Mouse (Mus musculus): ENCODE results near the gene Sdhaf1. TPM values are rescaled to one million over a fixed set of nuclear protein-coding genes. Genes with fewer than 3 reads are reported as not detected.

Gene Sdhaf1
- total RNA-seq, 2 experiments from 2014 or later, result 0.45 to 2.5 TPM

GRCm38 (mm10) chr7:30327140-30327539, 3.4 kb upstream of the Sdhaf1 start:
- no peak for ATAC-seq (replicated peaks; ENCODE audit: low FRiP score, poor library complexity, severe bottlenecking)

- no peak for ATAC-seq (replicated peaks; ENCODE audit: low FRiP score, poor library complexity, severe bottlenecking)
Observed at GRCm38 (mm10) chr7:30326427-30326826, 2.7 kb upstream of the Sdhaf1 start.

- no peak for ATAC-seq (replicated peaks; ENCODE audit: low FRiP score, poor library complexity, severe bottlenecking)
Observed at GRCm38 (mm10) chr7:30325364-30325763, 1.7 kb upstream of the Sdhaf1 start.

GRCm38 (mm10) chr7:30324300-30324944, 727 bp upstream of the Sdhaf1 start:
- ATAC-seq (replicated peaks; ENCODE audit: low FRiP score, poor library complexity, severe bottlenecking), result no peak

GRCm38 (mm10) chr7:30322865-30323264, 830 bp downstream of the Sdhaf1 start:
- no peak for ATAC-seq (replicated peaks; ENCODE audit: low FRiP score, poor library complexity, severe bottlenecking)

GRCm38 (mm10) chr7:30322285-30322667, 1.4 kb downstream of the Sdhaf1 start:
- peak; percentile 98 for ATAC-seq (replicated peaks; ENCODE audit: low FRiP score, poor library complexity, severe bottlenecking)

GRCm38 (mm10) chr7:30321539-30322284, 2.0 kb downstream of the Sdhaf1 start, which contains the start of gene E130208F15Rik:
E130208F15Rik (plus strand) TSS chr7:30321740.
- peak; percentile 48; the same call in 1 of the 2 replicates for ATAC-seq (replicated peaks; ENCODE audit: low FRiP score, poor library complexity, severe bottlenecking)

GRCm38 (mm10) chr7:30320946-30321345, 2.7 kb downstream of the Sdhaf1 start:
- ATAC-seq (replicated peaks; ENCODE audit: low FRiP score, poor library complexity, severe bottlenecking), result no peak

- no peak for ATAC-seq (replicated peaks; ENCODE audit: low FRiP score, poor library complexity, severe bottlenecking)
Observed at GRCm38 (mm10) chr7:30318142-30318541, 5.6 kb downstream of the Sdhaf1 start.

GRCm38 (mm10) chr7:30315559-30316529, 7.9 kb downstream of the Sdhaf1 start:
- ATAC-seq (replicated peaks; ENCODE audit: low FRiP score, poor library complexity, severe bottlenecking), result no peak

- ATAC-seq (replicated peaks; ENCODE audit: low FRiP score, poor library complexity, severe bottlenecking), result no peak
Observed at GRCm38 (mm10) chr7:30314721-30315155, 9.0 kb downstream of the Sdhaf1 start, which contains the start of gene Syne4. Syne4 (plus strand) TSS chr7:30314807.

- no peak for ATAC-seq (replicated peaks; ENCODE audit: low FRiP score, poor library complexity, severe bottlenecking)
Observed at GRCm38 (mm10) chr7:30313666-30314320, 9.9 kb downstream of the Sdhaf1 start.

- no peak for ATAC-seq (replicated peaks; ENCODE audit: low FRiP score, poor library complexity, severe bottlenecking)
Observed at GRCm38 (mm10) chr7:30310136-30310535, 13.6 kb downstream of the Sdhaf1 start.

GRCm38 (mm10) chr7:30309395-30310129, 14.1 kb downstream of the Sdhaf1 start:
- ATAC-seq (replicated peaks; ENCODE audit: low FRiP score, poor library complexity, severe bottlenecking), result no peak

- ATAC-seq (replicated peaks; ENCODE audit: low FRiP score, poor library complexity, severe bottlenecking), result peak; percentile 90
Observed at GRCm38 (mm10) chr7:30308076-30309005, 15.4 kb downstream of the Sdhaf1 start, which contains the start of gene Alkbh6. Alkbh6 (plus strand) TSS chr7:30308717.

GRCm38 (mm10) chr7:30306083-30306779, 17.5 kb downstream of the Sdhaf1 start:
- no peak for ATAC-seq (replicated peaks; ENCODE audit: low FRiP score, poor library complexity, severe bottlenecking)

- peak; percentile 69 for ATAC-seq (replicated peaks; ENCODE audit: low FRiP score, poor library complexity, severe bottlenecking)
Observed at GRCm38 (mm10) chr7:30300914-30301313, 22.8 kb downstream of the Sdhaf1 start.
